Mouse (Mus musculus): ENCODE results near the gene Fkbp11. TPM values are rescaled to one million over a fixed set of nuclear protein-coding genes. Genes with fewer than 3 reads are reported as not detected.
"Not testable (repeated sequence)": the region's sequence is repeated elsewhere in the genome, so short reads cannot be mapped to it uniquely, and the experiment has no call there.

The Fkbp11 gene
- total RNA-seq, 2 experiments from 2014 or later: 1.0 to 1.3 TPM

DNA sequence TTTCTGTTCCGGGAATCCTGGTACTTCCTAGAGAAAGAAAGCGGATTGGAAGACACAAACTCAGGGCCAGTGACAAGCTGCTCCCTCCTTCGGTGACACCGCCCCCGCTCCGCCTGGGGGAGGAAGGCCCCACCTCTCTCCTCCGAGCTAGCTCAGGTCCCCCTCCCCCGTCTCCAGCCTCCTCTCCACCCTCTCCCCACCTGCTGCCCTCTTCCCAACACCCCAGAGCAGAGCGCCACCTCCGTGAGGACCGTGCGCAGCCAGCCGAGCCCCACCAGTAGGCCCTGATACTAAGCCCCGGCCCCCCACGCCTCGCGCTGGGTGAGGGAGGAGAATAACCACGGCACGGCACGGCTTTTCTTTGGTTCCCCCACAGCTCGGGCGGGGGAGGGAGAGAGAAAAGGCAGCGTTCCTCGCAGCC is 34.2 kb upstream of the Fkbp11 start:
- TF ChIP-seq CTCF (IDR thresholded peaks at IDR 0.05): no peak
- intact Hi-C loops (cut with DNase I): no loop called here
- Histone ChIP-seq H3K4me3 (peak overlapping the region; percentile 98), H3K27ac (peak overlapping the region; percentile 88)
- DNase-seq: peak; percentile 71

DNA sequence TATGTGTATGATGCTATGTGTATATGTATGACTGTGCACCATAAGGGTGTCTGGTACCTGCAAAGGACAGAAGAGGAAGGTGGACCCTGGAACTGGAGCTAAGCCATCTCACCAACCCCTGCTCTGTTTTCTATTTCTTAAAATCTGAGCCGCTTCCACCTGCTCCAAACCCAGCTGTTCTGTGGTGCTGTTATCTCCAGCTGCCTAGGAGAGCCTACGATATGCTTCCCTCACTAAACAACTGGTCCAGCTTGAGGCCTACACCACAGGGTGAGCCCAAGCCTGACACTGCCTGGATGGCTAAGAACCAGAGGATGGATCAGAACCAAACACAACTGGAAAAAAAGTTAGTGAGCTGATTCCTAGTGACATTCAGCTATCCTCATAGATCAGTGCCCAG is 26.1 kb upstream of the Fkbp11 start:
- TF ChIP-seq CTCF (IDR thresholded peaks at IDR 0.05): no peak
- no peak for DNase-seq
- intact Hi-C loops (cut with DNase I): no loop called here
- Histone ChIP-seq H3K4me3 (no peak overlapping the region), H3K27ac (no peak overlapping the region)

DNA sequence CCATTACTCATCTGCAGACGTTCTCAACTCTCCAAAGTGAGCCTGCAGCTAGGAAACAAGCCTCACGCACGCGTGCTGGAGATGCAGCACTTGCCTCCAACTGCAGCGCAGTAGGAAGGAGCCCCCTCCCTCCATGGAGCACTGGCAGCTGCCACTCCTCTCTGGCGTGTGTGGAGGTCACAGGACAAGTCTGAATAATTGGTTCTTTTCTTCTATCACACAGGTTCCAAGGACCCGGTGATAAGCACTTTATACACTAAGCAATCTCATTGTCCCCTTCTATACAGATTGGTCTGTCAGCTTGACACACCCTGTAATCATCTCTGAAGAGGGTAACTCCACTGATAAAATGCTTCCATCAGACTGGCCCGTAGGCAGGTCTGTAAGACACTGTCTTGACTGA is 25.0 kb upstream of the Fkbp11 start:
- TF ChIP-seq CTCF (IDR thresholded peaks at IDR 0.05): no peak
- intact Hi-C loops (cut with DNase I): no loop called here
- no peak for DNase-seq
- Histone ChIP-seq H3K4me3 (no peak overlapping the region), H3K27ac (no peak overlapping the region)

DNA sequence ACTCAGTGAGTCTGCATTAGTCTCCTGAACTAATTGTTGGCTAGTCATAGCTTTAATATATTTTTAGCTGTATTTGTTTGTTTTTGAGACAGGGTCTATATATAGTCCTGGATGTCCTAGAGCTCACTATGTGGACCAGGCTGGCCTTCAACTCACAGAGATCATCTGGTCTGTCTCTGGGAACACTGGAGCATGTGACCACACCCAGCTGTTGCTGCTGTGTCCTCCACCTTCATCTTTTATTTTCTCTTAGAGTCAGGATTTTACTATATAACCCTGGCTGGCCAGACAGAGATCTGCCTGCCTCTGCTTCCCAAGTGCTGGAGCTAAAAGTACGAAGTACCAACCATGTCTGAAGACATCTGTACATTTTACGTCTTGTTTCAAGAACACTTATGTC is 21.1 kb upstream of the Fkbp11 start:
- intact Hi-C loops (cut with DNase I): no loop called here
- H3K27ac ChIP-seq: no peak overlapping the region
- TF ChIP-seq CTCF (IDR thresholded peaks at IDR 0.05): no peak
- no peak overlapping the region for H3K4me3 ChIP-seq
- no peak for DNase-seq

DNA sequence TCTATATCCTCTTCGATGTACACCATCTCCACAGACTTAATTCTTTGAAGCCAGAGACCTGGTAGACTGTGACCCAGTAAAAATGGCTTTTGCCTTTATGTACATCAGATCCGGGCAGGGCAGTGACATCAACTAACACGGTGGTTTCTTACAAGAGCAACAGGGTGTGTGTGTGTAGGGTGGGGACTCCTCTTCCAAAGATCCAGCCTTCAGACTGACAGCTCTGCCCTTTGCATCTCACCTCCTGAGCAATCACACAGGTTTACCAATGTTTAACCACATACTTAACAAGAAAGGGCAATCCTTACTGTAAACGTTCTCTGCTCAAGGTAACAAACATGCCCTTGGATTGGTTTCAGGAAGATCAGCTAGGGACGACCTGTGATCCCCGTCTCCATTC is 19.3 kb upstream of the Fkbp11 start:
- Histone ChIP-seq H3K4me3 (no peak overlapping the region), H3K27ac (no peak overlapping the region)
- no peak for DNase-seq
- TF ChIP-seq CTCF (IDR thresholded peaks at IDR 0.05): no peak
- intact Hi-C loops (cut with DNase I): no loop called here

DNA sequence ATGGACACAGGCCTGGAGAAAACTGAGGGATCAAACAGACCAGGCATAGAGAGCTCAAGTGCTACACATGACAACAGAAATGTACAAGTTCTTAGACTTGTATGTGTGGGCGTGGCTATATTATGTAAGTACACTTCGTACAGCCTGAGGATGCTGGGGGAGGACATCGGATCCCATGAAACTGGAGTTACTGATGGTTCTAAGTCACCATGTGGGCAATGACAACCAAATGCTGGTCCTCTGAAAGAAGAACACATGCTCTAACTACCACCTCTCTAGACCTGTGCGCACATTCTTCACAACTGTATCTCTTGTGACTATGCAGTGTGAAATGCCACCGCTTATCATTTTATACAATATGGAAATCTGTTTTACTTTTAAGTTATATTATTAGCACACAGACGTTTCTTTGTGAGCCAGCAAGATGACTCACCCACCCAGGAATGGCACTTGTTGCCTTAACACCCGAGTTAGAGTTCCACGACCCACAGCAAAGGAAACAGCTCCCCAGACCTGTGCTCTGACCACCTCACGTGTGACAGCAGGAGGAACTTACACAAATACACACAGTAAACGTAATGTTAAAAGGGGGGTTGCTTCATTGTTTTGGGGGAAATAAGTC is 18.5 kb upstream of the Fkbp11 start:
- Histone ChIP-seq H3K27ac (no peak overlapping the region), H3K4me3 (no peak overlapping the region)
- DNase-seq: no peak
- no peak for TF ChIP-seq CTCF (IDR thresholded peaks at IDR 0.05)
- intact Hi-C loops (cut with DNase I): no loop called here

DNA sequence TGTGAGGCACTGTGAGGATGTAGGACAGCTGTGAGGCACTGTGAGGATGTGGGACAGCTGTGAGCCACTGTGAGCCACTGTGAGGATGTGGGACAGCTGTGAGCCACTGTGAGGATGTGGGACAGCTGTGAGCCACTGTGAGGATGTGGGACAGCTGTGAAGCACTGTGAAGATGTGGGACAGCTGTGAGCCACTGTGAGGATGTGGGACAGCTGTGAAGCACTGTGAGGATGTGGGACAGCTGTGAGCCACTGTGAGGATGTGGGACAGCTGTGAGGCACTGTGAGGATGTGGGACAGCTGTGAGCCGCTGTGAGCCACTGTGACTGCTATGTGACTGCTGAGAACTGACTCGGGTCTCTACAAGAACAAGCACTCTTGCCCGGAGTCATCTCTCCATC is 15.9 kb upstream of the Fkbp11 start:
- intact Hi-C loops (cut with DNase I); H3K4me3 ChIP-seq; DNase-seq: not testable (repeated sequence)
- H3K27ac ChIP-seq: peak overlapping the region; percentile 2; the same call in 1 of the 2 replicates

DNA sequence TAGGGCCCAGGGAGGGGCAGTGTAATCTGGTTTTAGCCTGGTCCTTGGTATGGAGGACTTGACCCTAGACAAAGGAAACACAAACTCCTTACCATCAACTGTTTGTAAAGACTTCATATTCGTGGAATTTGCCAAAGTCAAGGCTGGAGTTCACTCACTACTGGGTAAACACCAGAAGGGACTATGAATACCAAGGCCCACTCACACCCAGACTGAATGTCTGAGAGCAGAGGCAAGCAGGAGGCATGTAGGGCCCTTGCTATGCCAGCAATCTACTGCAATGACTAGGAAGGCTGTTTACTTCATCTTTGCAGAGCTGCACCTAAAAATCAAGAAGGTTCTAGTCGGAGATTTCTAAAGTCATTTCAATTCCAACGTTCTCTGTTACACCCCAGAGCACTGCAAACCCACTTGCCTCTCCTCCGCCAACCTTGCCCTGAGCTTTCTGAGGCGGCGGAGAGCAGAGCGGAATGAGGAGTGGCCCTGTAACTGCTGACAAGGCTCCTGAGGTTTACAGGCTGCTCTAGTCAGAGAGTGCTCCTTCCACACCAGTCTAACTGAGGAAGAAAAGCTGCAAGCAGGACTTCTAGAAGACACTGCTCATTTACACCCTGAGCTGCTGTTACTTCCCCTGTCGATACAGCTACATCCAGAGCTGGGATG is 14.9 kb upstream of the Fkbp11 start:
- no peak for TF ChIP-seq CTCF (IDR thresholded peaks at IDR 0.05)
- Histone ChIP-seq H3K27ac (no peak overlapping the region), H3K4me3 (no peak overlapping the region)
- intact Hi-C loops (cut with DNase I): no loop called here
- DNase-seq: no peak

DNA sequence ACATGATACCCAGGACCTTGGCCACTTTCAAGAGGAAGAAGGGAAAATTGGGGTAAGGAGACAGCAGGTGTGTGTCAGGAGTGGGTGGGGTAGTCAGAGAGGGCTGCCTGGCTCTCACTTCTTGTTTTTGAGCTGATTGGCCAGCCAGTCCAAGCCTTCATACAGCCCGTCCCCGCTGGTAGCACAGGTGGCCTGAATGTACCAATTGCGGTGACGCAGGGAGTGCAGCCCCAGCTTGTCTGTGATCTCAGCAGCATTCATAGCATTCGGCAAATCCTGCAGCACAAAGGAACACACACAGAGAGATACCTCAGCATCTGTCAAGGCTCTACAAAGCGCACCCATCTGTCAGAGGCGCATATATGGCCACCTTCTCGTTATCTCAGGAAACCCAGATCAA is 12.2 kb upstream of the Fkbp11 start:
- no peak overlapping the region for H3K27ac ChIP-seq
- intact Hi-C loops (cut with DNase I): no loop called here
- no peak for TF ChIP-seq CTCF (IDR thresholded peaks at IDR 0.05)
- DNase-seq: no peak
- no peak overlapping the region for H3K4me3 ChIP-seq

DNA sequence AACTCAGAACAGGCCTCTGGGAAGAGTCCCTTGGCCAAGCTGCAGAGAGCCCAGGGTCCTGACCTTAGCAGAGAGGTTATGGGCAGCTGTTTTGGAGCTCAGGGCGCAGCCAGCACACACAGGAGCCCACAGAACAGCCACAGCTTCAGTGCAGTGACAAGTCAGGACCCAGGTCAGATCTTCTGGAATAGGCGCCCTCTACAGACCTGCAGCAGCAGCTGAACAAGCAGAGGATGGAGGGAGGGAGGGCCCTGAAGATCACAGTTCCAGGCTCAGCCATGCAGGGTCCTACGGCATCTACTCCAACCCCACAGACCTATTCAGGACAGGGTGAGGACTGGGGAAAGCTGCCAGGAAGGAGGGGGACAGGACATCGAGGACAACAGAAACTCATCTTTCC is 10.8 kb upstream of the Fkbp11 start:
- no peak overlapping the region for H3K4me3 ChIP-seq
- TF ChIP-seq CTCF (IDR thresholded peaks at IDR 0.05): 0 out of 2 replicates have a peak, but pooled peaks have one; percentile 7
- DNase-seq: no peak
- intact Hi-C loops (cut with DNase I): no loop called here
- no peak overlapping the region for H3K27ac ChIP-seq

DNA sequence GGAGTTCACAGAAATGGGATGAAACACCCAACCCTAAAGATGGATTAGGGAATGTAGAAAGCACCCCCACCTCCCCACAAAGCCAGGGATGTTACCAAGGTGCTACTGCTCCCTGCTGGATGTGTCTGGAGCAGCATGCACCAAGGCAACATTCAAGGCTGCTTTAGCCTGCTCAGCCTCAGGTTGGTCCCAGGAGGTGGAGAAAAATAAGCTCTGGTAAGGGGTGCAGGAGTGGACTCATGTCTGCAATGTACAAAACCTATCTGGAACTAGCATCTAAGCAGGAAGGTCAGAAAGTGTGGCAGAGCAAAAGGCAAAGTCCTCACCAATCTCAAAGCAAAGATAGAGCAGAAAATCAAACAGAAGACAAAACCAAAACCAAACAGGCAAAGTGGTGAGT is 9.9 kb upstream of the Fkbp11 start:
- Histone ChIP-seq H3K4me3 (no peak overlapping the region), H3K27ac (no peak overlapping the region)
- intact Hi-C loops (cut with DNase I): no loop called here
- DNase-seq: peak; percentile 34
- TF ChIP-seq CTCF (IDR thresholded peaks at IDR 0.05): peak; percentile 69

DNA sequence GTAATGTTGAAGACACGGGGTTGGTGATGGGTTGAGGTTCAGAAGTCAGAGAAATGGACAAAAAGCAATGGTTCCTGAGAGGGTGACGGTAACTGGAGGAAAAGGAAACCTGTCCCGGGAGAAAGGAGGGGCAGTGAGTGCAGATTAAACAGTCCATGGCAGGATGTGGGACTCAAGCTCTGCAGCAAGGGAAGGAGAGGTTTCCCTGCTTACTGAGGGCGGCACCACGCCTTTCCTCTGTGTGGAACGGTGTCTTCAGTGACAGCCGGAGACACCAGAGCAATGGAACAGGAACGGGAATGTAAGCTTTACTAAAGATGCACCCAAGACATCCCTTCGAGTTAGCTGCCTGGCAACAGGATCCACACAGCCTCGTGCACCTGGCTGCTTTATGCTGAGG is 8.5 kb upstream of the Fkbp11 start:
- no peak for TF ChIP-seq CTCF (IDR thresholded peaks at IDR 0.05)
- no peak for DNase-seq

DNA sequence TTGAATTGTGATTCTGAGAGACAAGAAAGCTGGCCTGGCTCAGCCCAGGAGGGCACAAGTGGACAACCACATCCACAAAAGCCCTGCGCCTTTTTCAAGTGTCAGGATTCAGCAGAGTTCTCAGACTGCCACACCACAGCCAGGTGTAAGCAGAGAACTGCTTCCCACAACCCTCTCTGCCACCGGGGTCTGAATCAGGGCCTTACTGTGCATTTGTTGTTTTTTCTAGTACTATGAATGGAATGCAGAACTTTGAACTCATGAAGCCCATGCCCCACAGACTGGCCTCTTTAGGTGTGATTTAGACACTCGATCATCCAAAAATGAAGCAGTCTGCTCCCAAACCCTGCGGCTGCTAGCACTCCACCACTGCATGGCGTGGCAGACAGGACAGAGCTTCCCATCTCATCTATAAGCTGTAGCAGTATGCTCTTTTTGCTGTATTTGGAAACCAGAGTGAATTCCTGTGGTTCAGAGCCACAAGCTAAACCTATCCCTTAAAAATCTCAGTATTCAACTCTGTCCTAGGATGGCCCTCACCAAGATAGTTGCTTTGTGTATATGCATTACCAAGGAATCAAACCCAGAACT is 6.1 kb upstream of the Fkbp11 start:
- intact Hi-C loops (cut with DNase I): no loop called here
- DNase-seq: no peak
- no peak for TF ChIP-seq CTCF (IDR thresholded peaks at IDR 0.05)
- Histone ChIP-seq H3K4me3 (no peak overlapping the region), H3K27ac (no peak overlapping the region)

More for the DNA sequence above, 8.5 kb upstream of the Fkbp11 start:
- intact Hi-C loops (cut with DNase I): no loop called here
- Histone ChIP-seq H3K27ac (no peak overlapping the region), H3K4me3 (no peak overlapping the region)

DNA sequence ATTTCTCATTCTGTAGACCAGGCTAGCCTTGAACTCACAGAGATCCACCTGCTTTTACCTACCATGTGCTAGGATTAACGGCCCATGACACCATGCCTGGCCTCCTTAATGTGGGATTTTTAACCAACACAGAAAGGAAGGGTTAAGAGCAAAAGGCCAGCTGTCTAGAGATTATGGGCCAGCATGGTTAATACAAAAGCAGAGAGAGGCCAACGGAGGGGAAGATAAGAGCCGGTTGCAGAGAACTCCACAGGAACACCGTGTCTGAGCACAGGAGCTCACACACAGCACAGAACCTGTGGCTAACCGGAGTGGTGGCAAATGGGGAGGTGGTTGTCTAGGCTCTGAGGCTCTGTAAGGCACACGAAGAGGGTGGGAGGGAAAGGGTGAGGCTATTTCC is 5.4 kb upstream of the Fkbp11 start:
- no peak for DNase-seq
- Histone ChIP-seq H3K27ac (no peak overlapping the region), H3K4me3 (no peak overlapping the region)
- intact Hi-C loops (cut with DNase I): no loop called here
- no peak for TF ChIP-seq CTCF (IDR thresholded peaks at IDR 0.05)

All from gastrocnemius, adult 2 months (tissue).